Mouse (Mus musculus): ENCODE data around the gene Vps37c.

- TF ChIP-seq GATA1 (IDR thresholded peaks at IDR 0.05; ENCODE audit: borderline replicate concordance, low read length) = no peak
- no peak for TF ChIP-seq FLI1 (IDR thresholded peaks at IDR 0.05; ENCODE audit: low read length)
These were observed 61.6 kb downstream of the Vps37c start for GRCm38 (mm10) chr19:10750161-10750560.

All from megakaryocyte, embryonic 14.5 days (primary cell).